Mouse (Mus musculus) erythroblast, embryonic 14.5 days (primary cell): ENCODE results near the gene Stard3.

Source experiments
- GATA1 ChIP-seq: IDR thresholded peaks from 2 replicates; pipeline ENCODE4 v1.6.1; 2012; ENCODE audit warnings: low read length, inconsistent platforms, mixed read lengths
- TAL1 ChIP-seq: IDR thresholded peaks from 3 replicates; pipeline ENCODE4 v1.6.1; 2012; ENCODE audit warnings: low read length, inconsistent platforms, mixed read lengths

GRCm38 (mm10) chr11:98360866-98361521 lies 2.8 kb downstream of the Stard3 start:
- TF ChIP-seq GATA1 (no peak), TAL1 (no peak)
